Mouse (Mus musculus) forebrain, postnatal 0 days (tissue): Measurements from ENCODE around the gene Asic2. TPM values are rescaled to one million over a fixed set of nuclear protein-coding genes. Genes with fewer than 3 reads are reported as not detected.

Source experiments
- ATAC-seq: fragments of 200-750 bp; cut with Nextera tagmentation; 2 replicates; pipeline ENCODE4 v1.8.0; 2017; ENCODE audit warnings: mild to moderate bottlenecking, moderate library complexity
- DNase-seq: peaks from one replicate; pipeline ENCODE4 v3.0.0-alpha.2; 2015
- H3K27ac ChIP-seq: fragments of 300-500 bp; sonication (generic); 2 replicates; pipeline ENCODE4 v1.5.1; 2014; ENCODE audit warnings: low read depth, mild to moderate bottlenecking, antibody characterized with exemption, low read length, moderate library complexity, mixed read lengths
- H3K27me3 ChIP-seq: fragments of 300-500 bp; sonication (generic); 2 replicates; pipeline ENCODE4 v1.6.1; 2014; ENCODE audit warnings: mild to moderate bottlenecking, low read length, mixed read lengths; ENCODE audit not compliant: insufficient read depth
- H3K36me3 ChIP-seq: fragments of 300-500 bp; sonication (generic); 2 replicates; pipeline ENCODE4 v1.6.1; 2014; ENCODE audit warnings: mild to moderate bottlenecking, moderate library complexity; ENCODE audit not compliant: insufficient read depth
- H3K4me1 ChIP-seq: fragments of 300-500 bp; sonication (generic); 2 replicates; pipeline ENCODE4 v1.6.1; 2014; ENCODE audit warnings: antibody characterized with exemption; ENCODE audit not compliant: insufficient read depth
- H3K4me2 ChIP-seq: fragments of 300-500 bp; sonication (generic); 2 replicates; pipeline ENCODE4 v1.6.1; 2014; ENCODE audit warnings: low read depth, mild to moderate bottlenecking, moderate library complexity
- H3K4me3 ChIP-seq: fragments of 300-500 bp; sonication (generic); 2 replicates; pipeline ENCODE4 v1.5.1; 2014; ENCODE audit warnings: low read depth, low read length, mixed read lengths
- H3K9ac ChIP-seq: fragments of 300-500 bp; sonication (generic); 2 replicates; pipeline ENCODE4 v1.6.1; 2014; ENCODE audit warnings: mild to moderate bottlenecking
- H3K9me3 ChIP-seq: fragments of 300-500 bp; sonication (generic); 2 replicates; pipeline ENCODE4 v1.6.1; 2016; ENCODE audit warnings: low read length
- CTCF ChIP-seq: sonication (generic); IDR thresholded peaks from 2 replicates; pipeline ENCODE4 v1.5.1; 2016; ENCODE audit warnings: antibody characterized with exemption, control low read depth, low read depth
- WGBS: fragments of 180-500 bp; shearing (Covaris S2); extraction: QIAGEN DNeasy Blood & Tissue Kit; methylation state at CpG from one replicate; pipeline ENCODE4 v1.1.7; 2014; 5-methylcytosine and 5-hydroxymethylcytosine counted together
- polyA plus RNA-seq: library from polyadenylated mRNA; unstranded; fragments of >200 nt; fragmentation: Nextera tagmentation; extraction: Ambion mirVana; gene quantifications from 2 replicates; pipeline ENCODE4 v1.2.1, GENCODE M21; 2015
- total RNA-seq: library from RNA; depleted of rRNA; stranded (reverse); fragments of >200 nt; gene quantifications from 2 replicates; pipeline ENCODE4 v1.2.3, GENCODE M21; 2014

The Asic2 gene
- total and polyA plus RNA-seq, 2 experiments from 2014 or later = 15.5 to 37.2 TPM

GRCm38 (mm10) chr11:81083822-81084221, 884.4 kb downstream of the Asic2 start:
- ATAC-seq (no peak), DNase-seq (no peak)
- Histone ChIP-seq H3K9me3 (no peaks in the 10 kb centered on the region), H3K9ac (no peak overlapping the region), H3K4me2 (no peak overlapping the region), H3K4me3 (no peak overlapping the region), H3K4me1 (no peaks in the 10 kb centered on the region), H3K36me3 (no peaks in the 10 kb centered on the region), H3K27me3 (no peaks in the 10 kb centered on the region), H3K27ac (no peak overlapping the region)
- TF ChIP-seq CTCF = no peak
- 83% methylated on average over 4 of the region's 4 CpGs for WGBS

DNA sequence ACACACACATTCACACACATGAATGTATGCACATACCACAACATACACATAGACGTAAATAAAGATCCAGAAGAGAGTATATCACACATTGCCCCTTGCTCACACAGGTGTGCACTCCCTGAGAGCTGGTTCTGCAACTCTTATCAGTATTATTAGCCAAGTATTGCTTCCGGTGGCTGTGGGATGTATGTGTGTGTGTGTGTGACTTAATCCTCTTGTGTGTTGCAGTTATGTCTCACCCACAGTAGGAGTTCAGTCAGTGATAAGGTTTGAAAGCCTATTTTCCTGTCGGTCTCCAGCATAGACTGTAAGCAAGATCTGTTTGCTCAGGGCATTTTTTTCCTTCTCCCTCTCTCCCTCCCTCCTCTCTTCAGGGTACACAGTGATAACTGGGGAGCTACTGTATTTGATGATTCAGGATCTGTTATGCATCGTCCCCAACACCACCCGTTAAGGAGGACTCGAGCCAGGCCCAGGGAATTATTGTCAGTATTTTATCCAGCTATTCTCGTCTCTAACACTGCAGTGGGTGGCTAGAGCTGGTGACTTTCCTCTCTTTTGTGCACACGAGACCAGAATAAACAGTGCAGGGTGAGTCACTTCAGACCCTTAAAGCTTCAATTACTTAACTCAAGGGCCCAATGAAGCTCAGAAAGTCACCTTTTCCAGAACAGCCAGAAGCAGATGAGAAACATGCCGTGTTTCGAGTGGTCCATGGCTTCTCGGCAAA, 888.0 kb downstream of the Asic2 start:
- no peaks in the 10 kb centered on the region for H3K27me3 ChIP-seq
- ATAC-seq = no peak
- H3K4me1 ChIP-seq = no peaks in the 10 kb centered on the region
- H3K9me3 ChIP-seq = no peaks in the 10 kb centered on the region
- no peak overlapping the region for H3K27ac ChIP-seq
- DNase-seq = no peak
- WGBS = 70% methylated on average over 11 of the region's 11 CpGs
- H3K4me2 ChIP-seq = no peak overlapping the region
- no peak for TF ChIP-seq CTCF
- H3K4me3 ChIP-seq = no peak overlapping the region
- no peak overlapping the region for H3K9ac ChIP-seq
- no peaks in the 10 kb centered on the region for H3K36me3 ChIP-seq

DNA sequence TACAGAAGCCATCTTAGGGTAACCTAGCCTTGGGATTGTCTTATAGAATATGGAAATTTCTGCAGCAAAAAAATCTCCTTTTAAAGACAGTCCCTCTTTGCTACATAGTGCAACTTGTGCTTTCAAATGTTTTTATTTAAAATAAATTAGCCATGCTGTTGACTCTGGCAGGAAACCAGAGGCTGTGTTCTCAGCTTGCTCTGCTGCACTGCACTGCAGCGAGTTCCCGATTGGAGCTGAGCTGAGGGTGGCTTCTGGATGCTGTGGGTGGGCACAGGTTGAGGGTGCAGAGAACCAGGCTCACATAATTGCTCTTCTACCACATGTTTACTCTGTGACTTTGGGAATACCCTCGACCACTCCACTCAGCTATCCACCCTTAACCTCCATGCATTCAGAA, 889.0 kb downstream of the Asic2 start:
- Histone ChIP-seq H3K36me3 (no peaks in the 10 kb centered on the region), H3K27ac (no peak overlapping the region)

GRCm38 (mm10) chr11:81071836-81072235, 896.4 kb downstream of the Asic2 start:
- H3K4me3 ChIP-seq = no peak overlapping the region
- no peaks in the 10 kb centered on the region for H3K9me3 ChIP-seq
- H3K36me3 ChIP-seq = no peaks in the 10 kb centered on the region
- WGBS = 93% methylated on average over 4 of the region's 4 CpGs
- H3K9ac ChIP-seq = no peak overlapping the region
- ATAC-seq = no peak
- no peak overlapping the region for H3K27ac ChIP-seq
- no peaks in the 10 kb centered on the region for H3K4me1 ChIP-seq
- no peak overlapping the region for H3K4me2 ChIP-seq
- DNase-seq = no peak
- H3K27me3 ChIP-seq = no peaks in the 10 kb centered on the region
- no peak for TF ChIP-seq CTCF

More for the DNA sequence above, 889.0 kb downstream of the Asic2 start:
- no peak for DNase-seq
- WGBS = 46% methylated on average over 3 of the region's 3 CpGs
- Histone ChIP-seq H3K9me3 (no peaks in the 10 kb centered on the region), H3K9ac (no peak overlapping the region), H3K4me2 (no peak overlapping the region), H3K4me3 (no peak overlapping the region), H3K4me1 (no peaks in the 10 kb centered on the region), H3K27me3 (no peaks in the 10 kb centered on the region)
- ATAC-seq = no peak
- no peak for TF ChIP-seq CTCF

DNA sequence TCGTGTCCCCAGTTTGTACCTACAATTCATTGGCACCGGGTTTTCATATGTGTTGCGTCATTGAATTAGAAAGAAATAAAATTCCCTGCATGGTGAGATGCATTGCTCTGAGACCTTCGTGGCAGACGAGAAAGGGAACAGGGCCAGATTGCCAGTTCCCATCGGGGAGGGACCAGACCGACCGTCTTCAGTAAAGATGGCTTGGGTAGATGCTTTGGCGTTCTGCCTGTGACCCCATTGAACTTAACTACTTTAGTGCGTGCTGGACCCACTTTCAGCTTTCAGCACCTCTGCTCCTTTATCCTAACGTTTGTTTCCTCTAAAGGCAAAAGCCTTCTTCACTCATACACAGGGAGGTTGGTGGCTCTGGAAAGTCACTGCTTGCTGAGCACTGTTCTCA, 902.9 kb downstream of the Asic2 start:
- no peaks in the 10 kb centered on the region for H3K4me1 ChIP-seq
- H3K27ac ChIP-seq = no peak overlapping the region
- DNase-seq (no peak), ATAC-seq (no peak)
- H3K36me3 ChIP-seq = no peaks in the 10 kb centered on the region
- no peaks in the 10 kb centered on the region for H3K9me3 ChIP-seq
- H3K4me3 ChIP-seq = no peak overlapping the region
- H3K4me2 ChIP-seq = no peak overlapping the region
- H3K9ac ChIP-seq = no peak overlapping the region
- WGBS = 77% methylated on average over 11 of the region's 11 CpGs
- H3K27me3 ChIP-seq = no peaks in the 10 kb centered on the region
- no peak for TF ChIP-seq CTCF

GRCm38 (mm10) chr11:81064006-81064405, 904.3 kb downstream of the Asic2 start:
- ATAC-seq (no peak), DNase-seq (no peak)
- Histone ChIP-seq H3K9me3 (no peaks in the 10 kb centered on the region), H3K36me3 (no peaks in the 10 kb centered on the region), H3K4me1 (no peaks in the 10 kb centered on the region), H3K9ac (no peak overlapping the region), H3K27me3 (no peaks in the 10 kb centered on the region), H3K27ac (no peak overlapping the region), H3K4me3 (no peak overlapping the region), H3K4me2 (no peak overlapping the region)
- WGBS = 91% methylated on average over 2 of the region's 2 CpGs
- no peak for TF ChIP-seq CTCF

DNA sequence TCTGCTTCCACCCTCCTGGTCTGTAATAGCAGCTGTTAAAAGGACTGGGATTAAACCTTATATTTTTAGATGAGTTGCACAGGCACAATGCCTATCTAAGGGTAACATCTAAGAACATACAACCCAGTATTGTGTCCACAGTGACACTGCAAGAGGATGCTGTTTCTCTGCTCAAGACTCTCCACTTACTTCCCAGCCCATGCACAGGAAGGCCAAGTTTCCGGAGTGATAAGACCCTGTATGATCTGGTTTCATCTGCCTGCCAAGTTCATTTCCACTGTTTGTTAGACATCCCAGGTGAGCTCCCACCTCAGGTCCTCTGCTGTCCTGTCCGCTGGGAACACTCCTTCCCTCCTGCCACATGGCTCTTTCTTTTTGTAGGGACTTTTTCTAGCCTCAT, 908.2 kb downstream of the Asic2 start:
- Histone ChIP-seq H3K9me3 (no peaks in the 10 kb centered on the region), H3K36me3 (no peaks in the 10 kb centered on the region), H3K4me2 (no peak overlapping the region), H3K27me3 (no peaks in the 10 kb centered on the region), H3K27ac (no peak overlapping the region), H3K4me1 (no peaks in the 10 kb centered on the region), H3K4me3 (no peak overlapping the region), H3K9ac (no peak overlapping the region)
- ATAC-seq (no peak), DNase-seq (no peak)
- TF ChIP-seq CTCF = no peak
- WGBS = 92% methylated on average over 2 of the region's 2 CpGs
